Mouse (Mus musculus) CD4-positive, CD25-positive, alpha-beta regulatory T cell, adult 2 months (primary cell): ENCODE measurements at regions not wholly inside any gene's neighbourhood (a gene's known extent, or its start where the extent isn't known, plus 50 kb on each side); places are given as distances from the start of the nearest gene placed in this dataset.
"Not testable (repeated sequence)": the region's sequence is repeated elsewhere in the genome, so short reads cannot be mapped to it uniquely, and the experiment has no call there.

Experiments
- DNase-seq: peaks from one replicate; pipeline ENCODE4 v3.0.0-alpha.2; 2012; ENCODE audit warnings: low read depth, low spot score

- DNase-seq, result no peak
Observed at GRCm38 (mm10) chr3:9065892-9066291, 544.0 kb downstream of the Zfp704 start.

DNA sequence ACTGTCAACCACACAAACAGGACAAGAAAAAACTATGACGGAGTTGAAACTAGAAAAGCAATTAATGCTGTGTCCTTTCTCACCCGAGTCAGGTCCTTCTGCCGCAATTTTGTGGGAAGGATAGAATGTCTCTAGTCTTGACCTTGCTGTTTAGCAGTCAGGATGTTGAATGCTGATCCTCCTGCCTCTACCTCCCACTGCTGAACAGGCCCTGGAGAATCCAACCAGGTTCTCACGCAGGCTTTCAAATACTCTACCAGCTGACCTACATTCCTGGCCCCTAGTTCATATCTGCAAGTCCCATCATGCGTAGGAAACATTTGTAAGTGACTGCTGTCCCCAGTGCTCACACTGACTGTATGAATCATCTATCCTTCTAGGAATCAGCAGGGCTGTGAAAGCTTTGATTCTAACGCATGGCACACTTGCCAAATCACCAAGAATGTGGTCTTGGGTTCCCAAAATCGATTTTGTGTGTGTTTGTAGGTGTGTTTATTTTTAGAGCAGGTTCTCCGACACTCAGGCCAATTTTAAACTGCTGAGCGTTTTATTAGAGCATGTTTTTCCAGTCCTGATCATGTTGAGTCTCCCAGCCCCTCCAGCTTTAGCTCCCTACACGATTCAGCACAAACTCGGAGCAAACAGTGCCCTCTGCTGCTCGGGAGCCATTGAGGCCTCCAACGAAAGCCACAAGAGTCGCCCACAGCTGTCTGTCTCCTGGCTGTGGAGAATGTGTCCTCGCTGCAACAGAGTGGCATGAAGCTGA lies 545.4 kb downstream of the Zfp704 start:
- peak; percentile 40 for DNase-seq

- no peak for DNase-seq
Observed at GRCm38 (mm10) chr3:9063662-9064061, 546.2 kb downstream of the Zfp704 start.

DNA sequence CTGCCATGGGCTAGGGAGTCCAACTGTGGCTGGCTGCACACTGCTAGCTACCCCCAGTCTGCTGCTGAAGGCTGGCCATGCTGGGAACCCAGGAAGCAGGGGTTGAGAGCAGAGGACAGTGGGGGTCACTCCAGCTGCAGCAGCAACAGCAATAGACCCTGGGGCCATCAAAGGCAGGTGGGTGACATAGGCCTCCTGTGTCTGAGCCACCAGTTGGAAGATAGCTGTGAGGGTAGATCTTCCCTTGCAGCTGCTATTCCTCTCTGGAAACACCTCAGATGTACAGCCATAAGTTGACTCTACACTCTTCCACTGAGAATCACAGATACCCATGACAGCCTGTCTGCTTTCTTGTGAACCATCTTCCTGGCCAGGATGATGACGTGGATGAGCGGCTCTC lies 548.5 kb downstream of the Zfp704 start:
- DNase-seq, result no peak

DNA sequence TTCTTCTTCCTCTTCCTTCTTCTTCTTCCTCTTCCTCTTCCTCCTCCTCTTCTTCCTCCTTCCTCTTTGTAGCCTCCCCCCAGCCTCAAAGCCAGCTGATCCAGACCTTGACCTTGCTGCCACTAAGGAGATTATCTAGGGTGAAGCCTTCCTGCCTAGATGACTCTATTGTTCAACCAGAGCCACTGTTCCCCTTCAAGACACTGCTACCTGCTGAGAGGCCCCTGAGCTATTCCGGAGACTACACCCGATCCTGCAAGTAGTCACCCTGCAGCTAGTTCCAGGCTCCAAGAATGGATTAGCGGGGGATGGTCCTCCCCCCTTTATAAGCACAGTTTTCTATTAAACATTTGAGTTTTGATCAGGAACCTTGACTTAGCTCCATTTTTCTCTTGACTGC lies 552.2 kb downstream of the Zfp704 start:
- not testable (repeated sequence) for DNase-seq

GRCm38 (mm10) chr3:9056846-9057245 lies 553.0 kb downstream of the Zfp704 start:
- DNase-seq, result no peak

DNA sequence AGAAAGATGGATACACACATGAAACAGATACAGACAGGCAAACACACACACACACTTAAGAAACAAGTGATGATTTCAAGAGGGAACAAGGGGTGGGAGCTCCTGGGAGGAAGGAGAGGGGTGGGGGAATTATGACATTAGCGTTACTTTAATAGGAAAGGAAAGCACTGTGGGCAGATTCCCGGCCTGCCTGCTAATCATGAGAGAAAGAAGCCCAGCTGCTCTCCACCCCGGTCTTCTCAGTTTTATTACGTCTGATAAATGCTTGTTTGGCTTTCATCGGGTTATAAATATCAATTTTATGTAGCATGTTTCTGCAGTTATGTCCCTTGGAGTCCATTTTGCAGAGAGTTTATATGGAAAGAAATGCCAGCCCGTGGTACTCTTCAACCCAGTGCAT lies 554.1 kb downstream of the Zfp704 start:
- no peak for DNase-seq
